Mouse (Mus musculus) neural tube, embryonic 14.5 days (tissue): ENCODE measurements around the gene Yy1. TPM values are rescaled to one million over a fixed set of nuclear protein-coding genes. Genes with fewer than 3 reads are reported as not detected.

Source experiments
- ATAC-seq: fragments of 200-750 bp; cut with Nextera tagmentation; 2 replicates; pipeline ENCODE4 v1.8.0; 2017; ENCODE audit warnings: low read depth, mild to moderate bottlenecking, moderate TSS enrichment, moderate library complexity
- H3K27ac ChIP-seq: fragments of 300-500 bp; sonication (generic); 2 replicates; pipeline ENCODE4 v1.5.1; 2014; ENCODE audit warnings: low read depth, mild to moderate bottlenecking, control low read depth, low read length, moderate library complexity, mixed read lengths
- H3K27me3 ChIP-seq: fragments of 300-500 bp; sonication (generic); 2 replicates; pipeline ENCODE4 v1.6.1; 2014; ENCODE audit warnings: low read length; ENCODE audit not compliant: control insufficient read depth, insufficient read depth
- H3K36me3 ChIP-seq: fragments of 300-500 bp; sonication (generic); 2 replicates; pipeline ENCODE4 v1.6.1; 2014; ENCODE audit warnings: low read length, mixed read lengths; ENCODE audit not compliant: control insufficient read depth, insufficient read depth
- H3K4me1 ChIP-seq: fragments of 300-500 bp; sonication (generic); 2 replicates; pipeline ENCODE4 v1.6.1; 2014; ENCODE audit warnings: low read length; ENCODE audit not compliant: control insufficient read depth, insufficient read depth
- H3K4me2 ChIP-seq: fragments of 300-500 bp; sonication (generic); 2 replicates; pipeline ENCODE4 v1.6.1; 2014; ENCODE audit warnings: mild to moderate bottlenecking, low read depth, low read length, control low read depth
- H3K4me3 ChIP-seq: fragments of 300-500 bp; sonication (generic); 2 replicates; pipeline ENCODE4 v1.5.1; 2014; ENCODE audit warnings: low read depth, low read length, control low read depth, mixed read lengths
- H3K9ac ChIP-seq: fragments of 300-500 bp; sonication (generic); replicated peaks from 2 replicates; pipeline ENCODE4 v1.6.1; 2014; ENCODE audit warnings: low read depth, mild to moderate bottlenecking, control low read depth, low read length, mixed read lengths
- H3K9me3 ChIP-seq: fragments of 300-500 bp; sonication (generic); 2 replicates; pipeline ENCODE4 v1.6.1; 2016; ENCODE audit warnings: low read length; ENCODE audit not compliant: control insufficient read depth
- WGBS: fragments of 180-500 bp; shearing (Covaris S2); extraction: QIAGEN DNeasy Blood & Tissue Kit; methylation state at CpG from one replicate; pipeline ENCODE4 v1.1.7; 2014; 5-methylcytosine and 5-hydroxymethylcytosine counted together
- polyA plus RNA-seq: library from polyadenylated mRNA; unstranded; fragments of >200 nt; fragmentation: Nextera tagmentation; extraction: Ambion mirVana; gene quantifications from 2 replicates; pipeline ENCODE4 v1.2.1, GENCODE M21; 2014

The Yy1 gene
- polyA plus RNA-seq, 1 experiment from 2014 or later = 14.9 TPM

GRCm38 (mm10) chr12:108811133-108811532, 18.4 kb downstream of the Yy1 start:
- no peak for ATAC-seq
- Histone ChIP-seq H3K36me3 (peaks cover 3% of the 10 kb centered on the region; the same call in 1 of the 2 replicates), H3K4me3 (no peak overlapping the region), H3K27me3 (no peaks in the 10 kb centered on the region), H3K27ac (no peak overlapping the region), H3K9me3 (no peaks in the 10 kb centered on the region), H3K4me2 (no peak overlapping the region), H3K4me1 (no peaks in the 10 kb centered on the region; the same call in 1 of the 2 replicates), H3K9ac (no peak overlapping the region)
- WGBS = 54% methylated on average over 2 of the region's 2 CpGs

GRCm38 (mm10) chr12:108812463-108812862, 19.7 kb downstream of the Yy1 start:
- no peak for ATAC-seq
- H3K9me3 ChIP-seq = no peaks in the 10 kb centered on the region
- no peaks in the 10 kb centered on the region for H3K27me3 ChIP-seq
- no peak overlapping the region for H3K27ac ChIP-seq
- H3K4me1 ChIP-seq = no peaks in the 10 kb centered on the region
- H3K9ac ChIP-seq = no peak overlapping the region
- no peak overlapping the region for H3K4me2 ChIP-seq
- WGBS = 75% methylated on average over 6 of the region's 6 CpGs
- H3K4me3 ChIP-seq = no peak overlapping the region
- peaks cover 7% of the 10 kb centered on the region; the same call in 1 of the 2 replicates for H3K36me3 ChIP-seq

- no peak overlapping the region for H3K9ac ChIP-seq
- H3K4me3 ChIP-seq = no peak overlapping the region
- 94% methylated on average over 6 of the region's 6 CpGs for WGBS
These were observed 21.7 kb downstream of the Yy1 start for GRCm38 (mm10) chr12:108814470-108814869.

GRCm38 (mm10) chr12:108816569-108816968, 23.8 kb downstream of the Yy1 start:
- WGBS = 87% methylated on average over 11 of the region's 11 CpGs
- Histone ChIP-seq H3K4me3 (no peak overlapping the region), H3K4me2 (no peak overlapping the region), H3K36me3 (peaks cover 4% of the 10 kb centered on the region; the same call in 1 of the 2 replicates), H3K9me3 (no peaks in the 10 kb centered on the region), H3K27ac (no peak overlapping the region), H3K9ac (no peak overlapping the region), H3K27me3 (no peaks in the 10 kb centered on the region), H3K4me1 (no peaks in the 10 kb centered on the region)
- no peak for ATAC-seq

More at GRCm38 (mm10) chr12:108814470-108814869, 21.7 kb downstream of the Yy1 start:
- H3K4me1 ChIP-seq = no peaks in the 10 kb centered on the region
- no peaks in the 10 kb centered on the region for H3K9me3 ChIP-seq
- H3K36me3 ChIP-seq = peaks cover 4% of the 10 kb centered on the region; the same call in 1 of the 2 replicates
- ATAC-seq = no peak
- no peak overlapping the region for H3K4me2 ChIP-seq
- H3K27me3 ChIP-seq = no peaks in the 10 kb centered on the region
- no peak overlapping the region for H3K27ac ChIP-seq

- Histone ChIP-seq H3K4me3 (no peak overlapping the region), H3K4me1 (no peaks in the 10 kb centered on the region), H3K36me3 (peaks cover 4% of the 10 kb centered on the region; the same call in 1 of the 2 replicates), H3K9ac (no peak overlapping the region), H3K4me2 (no peak overlapping the region), H3K27ac (no peak overlapping the region), H3K9me3 (no peaks in the 10 kb centered on the region), H3K27me3 (no peaks in the 10 kb centered on the region)
- no peak for ATAC-seq
- WGBS = 81% methylated on average over 4 of the region's 4 CpGs
These were observed 27.7 kb downstream of the Yy1 start for GRCm38 (mm10) chr12:108820461-108820860.

- no peaks in the 10 kb centered on the region for H3K27me3 ChIP-seq
- no peaks in the 10 kb centered on the region for H3K4me1 ChIP-seq
- peaks cover 8% of the 10 kb centered on the region; the same call in 1 of the 2 replicates for H3K36me3 ChIP-seq
- H3K4me2 ChIP-seq = no peak overlapping the region
- 76% methylated on average over 8 of the region's 8 CpGs for WGBS
- no peak overlapping the region for H3K4me3 ChIP-seq
- H3K27ac ChIP-seq = no peak overlapping the region
- H3K9me3 ChIP-seq = no peaks in the 10 kb centered on the region
- ATAC-seq = no peak
- H3K9ac ChIP-seq = no peak overlapping the region
These were observed 30.3 kb downstream of the Yy1 start for GRCm38 (mm10) chr12:108823036-108823435.

GRCm38 (mm10) chr12:108824225-108824874, 31.6 kb downstream of the Yy1 start:
- H3K27me3 ChIP-seq = no peaks in the 10 kb centered on the region
- no peak for ATAC-seq
- H3K4me3 ChIP-seq = no peak overlapping the region
- no peak overlapping the region for H3K9ac ChIP-seq
- H3K4me1 ChIP-seq = no peaks in the 10 kb centered on the region
- no peak overlapping the region for H3K4me2 ChIP-seq
- 91% methylated on average over 15 of the region's 15 CpGs for WGBS
- 0 out of 2 replicates have a peak, but pooled peaks cover 8% of the 10 kb centered on the region for H3K36me3 ChIP-seq
- H3K27ac ChIP-seq = no peak overlapping the region
- no peaks in the 10 kb centered on the region for H3K9me3 ChIP-seq

GRCm38 (mm10) chr12:108825561-108826224, 32.9 kb downstream of the Yy1 start:
- 93% methylated on average over 13 of the region's 13 CpGs for WGBS
- no peak for ATAC-seq
- Histone ChIP-seq H3K9me3 (no peaks in the 10 kb centered on the region), H3K4me3 (no peak overlapping the region), H3K27ac (no peak overlapping the region), H3K27me3 (no peaks in the 10 kb centered on the region), H3K4me2 (no peak overlapping the region), H3K4me1 (no peaks in the 10 kb centered on the region), H3K36me3 (0 out of 2 replicates have a peak, but pooled peaks cover 8% of the 10 kb centered on the region), H3K9ac (no peak overlapping the region)

GRCm38 (mm10) chr12:108826282-108826957, 33.6 kb downstream of the Yy1 start:
- WGBS = 96% methylated on average over 19 of the region's 19 CpGs

More at GRCm38 (mm10) chr12:108826282-108826957, 33.6 kb downstream of the Yy1 start:
- Histone ChIP-seq H3K27me3 (no peaks in the 10 kb centered on the region), H3K9me3 (no peaks in the 10 kb centered on the region), H3K27ac (no peak overlapping the region), H3K9ac (no peak overlapping the region), H3K4me3 (no peak overlapping the region), H3K36me3 (0 out of 2 replicates have a peak, but pooled peaks cover 8% of the 10 kb centered on the region), H3K4me2 (no peak overlapping the region), H3K4me1 (no peaks in the 10 kb centered on the region)
- ATAC-seq = no peak
